Mouse (Mus musculus) megakaryocyte, embryonic 14.5 days (primary cell): ENCODE results near the gene Col4a2.

Experiments
- FLI1 ChIP-seq: IDR thresholded peaks from 2 replicates; pipeline ENCODE4 v1.6.1; 2012; ENCODE audit warnings: low read length, inconsistent platforms, mixed read lengths
- GATA1 ChIP-seq: IDR thresholded peaks from 3 replicates; pipeline ENCODE4 v1.6.1; 2012; ENCODE audit warnings: mixed read lengths, low read length, inconsistent platforms, borderline replicate concordance

- TF ChIP-seq FLI1 (no peak), GATA1 (no peak)
Observed at GRCm38 (mm10) chr8:11287139-11287538, 25.5 kb upstream of the Col4a2 start.
